In the genomic region with DNA sequence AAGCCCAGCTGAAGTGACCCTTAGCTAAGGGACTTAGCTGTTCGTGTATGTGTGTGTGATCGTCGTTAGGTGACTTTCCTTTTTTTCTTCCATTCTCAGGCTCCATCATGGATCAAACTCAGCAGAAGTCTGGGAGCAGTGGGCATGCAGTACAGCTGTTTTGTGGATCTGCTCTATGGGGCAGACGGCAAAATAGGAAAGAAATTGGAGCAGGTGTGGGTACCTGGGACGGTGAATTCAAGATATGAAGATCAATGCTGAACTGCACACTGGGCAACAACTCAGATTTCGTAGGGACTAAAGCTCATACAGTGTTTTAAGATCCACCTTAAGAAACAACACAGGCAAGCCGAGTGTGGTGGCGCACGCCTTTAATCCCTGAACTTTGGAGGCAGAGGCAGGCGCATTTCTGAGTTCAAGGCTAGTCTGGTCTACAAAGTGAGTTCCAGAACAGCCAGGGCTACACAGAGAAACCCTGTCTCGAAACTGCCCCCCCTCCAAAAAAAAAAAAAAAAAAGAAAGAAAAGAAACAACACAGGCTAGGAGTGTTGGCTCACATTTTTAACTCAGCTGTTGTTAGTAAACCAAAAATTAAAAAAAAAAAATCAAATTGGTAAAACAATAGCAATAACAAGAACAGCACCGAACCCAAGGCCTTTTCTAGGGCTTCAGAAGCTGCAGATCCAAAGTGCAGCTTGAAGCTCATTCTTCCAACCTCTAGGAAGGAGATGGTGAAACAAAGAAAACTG, we compare ENCODE assay signal across 8 mouse cellular contexts. TPM values are rescaled to one million over a fixed set of nuclear protein-coding genes. Genes with fewer than 3 reads are reported as not detected.
DNase-seq lines count a peak whose midpoint lies in the region; ATAC-seq and TF ChIP-seq lines count a peak whose summit lies in the region.

No protein-coding gene starts in this region.

- DNase-seq in kidney, adult 2 months = no peak
- no peak for DNase-seq in embryo, embryonic 10 days (ENCODE audit: low spot score)
- DNase-seq in embryo, embryonic 9.5 days (ENCODE audit: extremely low spot score) = no peak
- DNase-seq in layer of hippocampus, postnatal 10 days (ENCODE audit: low spot score in 2 of 2) = no peak

- no peaks in the 10 kb centered on the region for H3K27me3 ChIP-seq in kidney, embryonic 14.5 days (ENCODE audit: control insufficient read depth, insufficient read depth, low read length)
- H3K27me3 ChIP-seq in kidney, adult 2 months (replicated peaks; ENCODE audit: control insufficient read depth, insufficient read depth, low read length) = no peaks in the 10 kb centered on the region
- no peaks in the 10 kb centered on the region for H3K27me3 ChIP-seq in embryonic facial prominence, embryonic 13.5 days
- no peaks in the 10 kb centered on the region for H3K27me3 ChIP-seq in hindbrain, embryonic 15.5 days
- no peaks in the 10 kb centered on the region for H3K27me3 ChIP-seq in midbrain, embryonic 13.5 days

- TF ChIP-seq POLR2A in kidney, adult 2 months (IDR thresholded peaks at IDR 0.05; ENCODE audit: low read depth, low read length) = no peak

- TF ChIP-seq CTCF in kidney, adult 2 months (conservative IDR thresholded peaks at IDR 0.05; ENCODE audit: insufficient read depth, insufficient read length, low read depth, low read length) = no peak

- H3K9ac ChIP-seq in kidney, embryonic 14.5 days (ENCODE audit: low read depth, low read length) = no peak overlapping the region
- 0 out of 2 replicates have a peak overlapping the region, but pooled peaks have one; percentile 16 for H3K9ac ChIP-seq in embryonic facial prominence, embryonic 13.5 days
- peak overlapping the region; percentile 27; the same call in 1 of the 2 replicates for H3K9ac ChIP-seq in hindbrain, embryonic 15.5 days
- H3K9ac ChIP-seq in midbrain, embryonic 13.5 days (replicated peaks) = no peak overlapping the region

- peak overlapping the region; percentile 33 for H3K4me2 ChIP-seq in kidney, embryonic 14.5 days (replicated peaks; ENCODE audit: low read depth, low read length)
- H3K4me2 ChIP-seq in embryonic facial prominence, embryonic 13.5 days = peak overlapping the region; percentile 81
- peak overlapping the region; percentile 50 for H3K4me2 ChIP-seq in hindbrain, embryonic 15.5 days
- peak overlapping the region; percentile 96 for H3K4me2 ChIP-seq in midbrain, embryonic 13.5 days (replicated peaks)

- 84% methylated on average over 12 of the region's 12 CpGs for WGBS in kidney, embryonic 14.5 days
- 82% methylated on average over 12 of the region's 12 CpGs for WGBS in kidney, adult 2 months
- 82% methylated on average over 12 of the region's 12 CpGs for WGBS in embryonic facial prominence, embryonic 13.5 days
- 85% methylated on average over 12 of the region's 12 CpGs for WGBS in hindbrain, embryonic 15.5 days
- 82% methylated on average over 12 of the region's 12 CpGs for WGBS in midbrain, embryonic 13.5 days

- peaks cover 3% of the 10 kb centered on the region; the same call in 1 of the 2 replicates for H3K9me3 ChIP-seq in kidney, embryonic 14.5 days (ENCODE audit: control insufficient read depth, low read length)
- H3K9me3 ChIP-seq in embryonic facial prominence, embryonic 13.5 days = no peaks in the 10 kb centered on the region
- H3K9me3 ChIP-seq in hindbrain, embryonic 15.5 days = no peaks in the 10 kb centered on the region
- H3K9me3 ChIP-seq in midbrain, embryonic 13.5 days = no peaks in the 10 kb centered on the region

- peak overlapping the region; percentile 92 for H3K4me3 ChIP-seq in kidney, embryonic 14.5 days (ENCODE audit: low read length)
- no peak overlapping the region for H3K4me3 ChIP-seq in kidney, adult 2 months (ENCODE audit: insufficient read depth, low read depth, low read length)
- H3K4me3 ChIP-seq in embryonic facial prominence, embryonic 13.5 days = peak overlapping the region; percentile 93
- peak overlapping the region; percentile 96 for H3K4me3 ChIP-seq in hindbrain, embryonic 15.5 days
- H3K4me3 ChIP-seq in midbrain, embryonic 13.5 days (replicated peaks) = peak overlapping the region; percentile 89

- H3K36me3 ChIP-seq in kidney, embryonic 14.5 days (ENCODE audit: control insufficient read depth, insufficient read depth, low read length) = peaks cover 3% of the 10 kb centered on the region; the same call in 1 of the 2 replicates
- H3K36me3 ChIP-seq in kidney, adult 2 months (ENCODE audit: control insufficient read depth, insufficient read depth, low read length) = no peaks in the 10 kb centered on the region
- no peaks in the 10 kb centered on the region for H3K36me3 ChIP-seq in embryonic facial prominence, embryonic 13.5 days
- no peaks in the 10 kb centered on the region for H3K36me3 ChIP-seq in hindbrain, embryonic 15.5 days
- H3K36me3 ChIP-seq in midbrain, embryonic 13.5 days = no peaks in the 10 kb centered on the region

- no peak for ATAC-seq in kidney, embryonic 14.5 days (ENCODE audit: low FRiP score, low TSS enrichment)
- no peak for ATAC-seq in embryonic facial prominence, embryonic 13.5 days (ENCODE audit: insufficient number of reproducible peaks, insufficient read depth, low FRiP score, low TSS enrichment, low read depth)
- ATAC-seq in hindbrain, embryonic 15.5 days (ENCODE audit: low FRiP score, low read depth) = peak; percentile 33
- no peak for ATAC-seq in midbrain, embryonic 13.5 days

- no peak overlapping the region for H3K27ac ChIP-seq in kidney, embryonic 14.5 days (ENCODE audit: low read depth, low read length)
- H3K27ac ChIP-seq in kidney, adult 2 months (ENCODE audit: insufficient read depth, low read depth, low read length) = no peak overlapping the region
- H3K27ac ChIP-seq in embryonic facial prominence, embryonic 13.5 days = no peak overlapping the region
- 0 out of 2 replicates have a peak overlapping the region, but pooled peaks have one; percentile 48 for H3K27ac ChIP-seq in hindbrain, embryonic 15.5 days (replicated peaks)
- no peak overlapping the region for H3K27ac ChIP-seq in midbrain, embryonic 13.5 days

- H3K4me1 ChIP-seq in kidney, embryonic 14.5 days (ENCODE audit: control insufficient read depth, insufficient read depth, low read length) = 0 out of 2 replicates have a peak, but pooled peaks cover 3% of the 10 kb centered on the region
- H3K4me1 ChIP-seq in kidney, adult 2 months (ENCODE audit: control insufficient read depth, insufficient read depth, low read length) = no peaks in the 10 kb centered on the region
- H3K4me1 ChIP-seq in embryonic facial prominence, embryonic 13.5 days = peaks cover 12% of the 10 kb centered on the region
- peaks cover 16% of the 10 kb centered on the region for H3K4me1 ChIP-seq in hindbrain, embryonic 15.5 days (replicated peaks)
- H3K4me1 ChIP-seq in midbrain, embryonic 13.5 days (replicated peaks) = peaks cover 13% of the 10 kb centered on the region

RNA-seq across cellular contexts. Expression of a gene that starts 0.7 kb away (rescaled TPM):
- 79.0 and 84.8 TPM in 2 replicates for polyA plus RNA-seq in kidney, embryonic 14.5 days (2014; fragmentation: Nextera tagmentation; extraction: Ambion mirVana)
- polyA plus RNA-seq in kidney, adult 2 months (2012; rRNA removed) = 4.0 and 4.6 TPM in 2 replicates
- 65.7 and 73.8 TPM in 2 replicates for polyA plus RNA-seq in embryonic facial prominence, embryonic 13.5 days (2015; fragmentation: Nextera tagmentation; extraction: Ambion mirVana)
- polyA plus RNA-seq in hindbrain, embryonic 15.5 days (2015; fragmentation: Nextera tagmentation; extraction: Ambion mirVana) = 30.6 and 31.8 TPM in 2 replicates
- polyA plus RNA-seq in midbrain, embryonic 13.5 days (2015; fragmentation: Nextera tagmentation; extraction: Ambion mirVana) = 50.9 and 55.9 TPM in 2 replicates
- total RNA-seq in layer of hippocampus, postnatal 10 days (2021) = 10 to 100 TPM; 18.8 to 22.1 TPM

Comparison
In these comparisons a context has a peak if more than half of its experiments do, and no peak if none do; other contexts are left out.
1. H3K4me2 ChIP-seq: peak in every context shown above with its lines; median percentile 96 in midbrain, embryonic 13.5 days; 81 in embryonic facial prominence, embryonic 13.5 days; 50 in hindbrain, embryonic 15.5 days; 33 in kidney, embryonic 14.5 days.
2. H3K9ac ChIP-seq: peak in embryonic facial prominence, embryonic 13.5 days (single experiment) and hindbrain, embryonic 15.5 days (single experiment); none in kidney, embryonic 14.5 days (single experiment) and midbrain, embryonic 13.5 days (single experiment).